Mouse (Mus musculus): ENCODE data around the gene Svep1.

DNA sequence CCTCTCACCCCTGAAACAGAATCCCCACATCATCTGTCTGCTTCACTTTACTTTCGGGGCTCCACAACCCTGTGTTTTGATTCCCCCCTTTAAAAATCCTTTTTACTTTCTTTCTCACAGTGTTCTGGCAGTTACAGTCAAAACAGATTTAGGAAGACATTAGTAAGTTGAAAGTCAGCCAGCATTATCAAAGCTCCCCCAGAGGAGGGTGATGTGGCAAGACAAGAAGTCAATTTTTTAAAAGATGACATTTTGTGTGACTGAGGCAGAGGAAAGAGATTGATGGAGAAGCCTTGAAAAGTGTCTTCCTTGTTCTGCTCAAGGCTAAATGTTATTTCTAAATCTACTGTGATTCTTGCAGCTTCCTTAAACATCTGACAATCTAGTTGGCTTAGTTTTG is 119.9 kb downstream of the Svep1 start:
- TF ChIP-seq POLR2A (IDR thresholded peaks at IDR 0.05; ENCODE audit: borderline replicate concordance, extremely low read depth, low read depth, low read length) (no peak), CTCF (IDR thresholded peaks at IDR 0.05; ENCODE audit: insufficient read depth, low read length) (no peak)
